Mouse (Mus musculus): ENCODE results near the gene Drc3. TPM values are rescaled to one million over a fixed set of nuclear protein-coding genes. Genes with fewer than 3 reads are reported as not detected.

Drc3 gene
- polyA plus RNA-seq, 1 experiment from 2014 or later: 1.3 TPM

- WGBS: 82% methylated on average over 3 of the region's 3 CpGs
- Histone ChIP-seq H3K36me3 (ENCODE audit: control insufficient read depth, insufficient read depth, low read length) (no peaks in the 10 kb centered on the region), H3K9ac (ENCODE audit: low read depth, low read length) (no peak overlapping the region), H3K27me3 (ENCODE audit: control insufficient read depth, insufficient read depth, low read length) (no peaks in the 10 kb centered on the region), H3K4me3 (ENCODE audit: low read length) (no peak overlapping the region), H3K9me3 (ENCODE audit: control insufficient read depth, low read length) (no peaks in the 10 kb centered on the region), H3K4me1 (ENCODE audit: control insufficient read depth, insufficient read depth, low read length) (peaks cover 12% of the 10 kb centered on the region), H3K27ac (ENCODE audit: low read depth, low read length) (no peak overlapping the region), H3K4me2 (replicated peaks; ENCODE audit: low read depth, low read length) (no peak overlapping the region)
- ATAC-seq (ENCODE audit: low FRiP score, low TSS enrichment): no peak
These were observed 14.1 kb downstream of the Drc3 start for GRCm38 (mm10) chr11:60367256-60367655.

GRCm38 (mm10) chr11:60368909-60369308, 15.8 kb downstream of the Drc3 start:
- WGBS: 80% methylated on average over 4 of the region's 4 CpGs
- Histone ChIP-seq H3K36me3 (ENCODE audit: control insufficient read depth, insufficient read depth, low read length) (no peaks in the 10 kb centered on the region), H3K4me3 (ENCODE audit: low read length) (no peak overlapping the region), H3K4me1 (ENCODE audit: control insufficient read depth, insufficient read depth, low read length) (peaks cover 9% of the 10 kb centered on the region), H3K27me3 (ENCODE audit: control insufficient read depth, insufficient read depth, low read length) (no peaks in the 10 kb centered on the region), H3K27ac (ENCODE audit: low read depth, low read length) (no peak overlapping the region), H3K9ac (ENCODE audit: low read depth, low read length) (no peak overlapping the region; the same call in 1 of the 2 replicates), H3K4me2 (replicated peaks; ENCODE audit: low read depth, low read length) (no peak overlapping the region), H3K9me3 (ENCODE audit: control insufficient read depth, low read length) (no peaks in the 10 kb centered on the region)
- ATAC-seq (ENCODE audit: low FRiP score, low TSS enrichment): no peak

- Histone ChIP-seq H3K4me1 (ENCODE audit: control insufficient read depth, insufficient read depth, low read length) (peaks cover 9% of the 10 kb centered on the region), H3K4me2 (replicated peaks; ENCODE audit: low read depth, low read length) (no peak overlapping the region), H3K27me3 (ENCODE audit: control insufficient read depth, insufficient read depth, low read length) (no peaks in the 10 kb centered on the region), H3K4me3 (ENCODE audit: low read length) (no peak overlapping the region), H3K36me3 (ENCODE audit: control insufficient read depth, insufficient read depth, low read length) (no peaks in the 10 kb centered on the region), H3K27ac (ENCODE audit: low read depth, low read length) (no peak overlapping the region), H3K9me3 (ENCODE audit: control insufficient read depth, low read length) (no peaks in the 10 kb centered on the region), H3K9ac (ENCODE audit: low read depth, low read length) (no peak overlapping the region)
- ATAC-seq (ENCODE audit: low FRiP score, low TSS enrichment): no peak
- 27% methylated on average over 4 of the region's 4 CpGs for WGBS
These were observed 16.3 kb downstream of the Drc3 start for GRCm38 (mm10) chr11:60369448-60369847.

DNA sequence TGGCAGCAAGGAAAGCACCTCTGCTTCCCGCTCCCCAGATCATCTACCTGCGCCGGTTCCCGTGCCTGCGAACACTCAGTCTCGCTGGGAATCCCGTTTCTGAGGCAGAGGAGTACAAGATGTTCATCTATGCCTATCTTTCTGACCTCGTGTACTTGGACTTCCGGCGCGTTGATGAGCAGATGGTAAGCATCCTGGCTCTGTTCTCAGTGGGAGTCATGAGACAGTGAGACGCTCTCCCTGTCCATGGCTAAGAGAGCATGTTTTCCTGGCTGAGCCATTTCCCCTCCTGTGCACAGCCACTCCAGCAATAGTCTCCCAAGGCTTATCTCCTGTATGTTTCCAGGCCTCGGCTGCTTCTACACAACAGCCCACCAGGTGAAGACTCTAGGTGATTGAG, 17.3 kb downstream of the Drc3 start:
- Histone ChIP-seq H3K4me2 (replicated peaks; ENCODE audit: low read depth, low read length) (no peak overlapping the region), H3K36me3 (ENCODE audit: control insufficient read depth, insufficient read depth, low read length) (no peaks in the 10 kb centered on the region), H3K9ac (ENCODE audit: low read depth, low read length) (no peak overlapping the region), H3K27ac (ENCODE audit: low read depth, low read length) (no peak overlapping the region), H3K27me3 (ENCODE audit: control insufficient read depth, insufficient read depth, low read length) (no peaks in the 10 kb centered on the region), H3K9me3 (ENCODE audit: control insufficient read depth, low read length) (no peaks in the 10 kb centered on the region), H3K4me1 (ENCODE audit: control insufficient read depth, insufficient read depth, low read length) (peaks cover 9% of the 10 kb centered on the region), H3K4me3 (ENCODE audit: low read length) (no peak overlapping the region)
- no peak for ATAC-seq (ENCODE audit: low FRiP score, low TSS enrichment)
- 88% methylated on average over 13 of the region's 13 CpGs for WGBS

- Histone ChIP-seq H3K36me3 (ENCODE audit: control insufficient read depth, insufficient read depth, low read length) (no peaks in the 10 kb centered on the region), H3K4me3 (ENCODE audit: low read length) (no peak overlapping the region), H3K4me1 (ENCODE audit: control insufficient read depth, insufficient read depth, low read length) (no peaks in the 10 kb centered on the region), H3K9ac (ENCODE audit: low read depth, low read length) (no peak overlapping the region), H3K9me3 (ENCODE audit: control insufficient read depth, low read length) (no peaks in the 10 kb centered on the region), H3K4me2 (replicated peaks; ENCODE audit: low read depth, low read length) (no peak overlapping the region), H3K27me3 (ENCODE audit: control insufficient read depth, insufficient read depth, low read length) (no peaks in the 10 kb centered on the region), H3K27ac (ENCODE audit: low read depth, low read length) (no peak overlapping the region)
- ATAC-seq (ENCODE audit: low FRiP score, low TSS enrichment): no peak
- WGBS: 82% methylated on average over 6 of the region's 6 CpGs
These were observed 21.4 kb downstream of the Drc3 start for GRCm38 (mm10) chr11:60374481-60374880.

- ATAC-seq (ENCODE audit: low FRiP score, low TSS enrichment): no peak
- Histone ChIP-seq H3K4me3 (ENCODE audit: low read length) (no peak overlapping the region), H3K4me1 (ENCODE audit: control insufficient read depth, insufficient read depth, low read length) (peaks cover 4% of the 10 kb centered on the region; the same call in 1 of the 2 replicates), H3K27ac (ENCODE audit: low read depth, low read length) (no peak overlapping the region), H3K9ac (ENCODE audit: low read depth, low read length) (no peak overlapping the region), H3K36me3 (ENCODE audit: control insufficient read depth, insufficient read depth, low read length) (no peaks in the 10 kb centered on the region), H3K4me2 (replicated peaks; ENCODE audit: low read depth, low read length) (no peak overlapping the region), H3K9me3 (ENCODE audit: control insufficient read depth, low read length) (no peaks in the 10 kb centered on the region), H3K27me3 (ENCODE audit: control insufficient read depth, insufficient read depth, low read length) (no peaks in the 10 kb centered on the region)
- WGBS: 94% methylated on average over 6 of the region's 6 CpGs
These were observed 30.4 kb downstream of the Drc3 start for GRCm38 (mm10) chr11:60383518-60383917.

DNA sequence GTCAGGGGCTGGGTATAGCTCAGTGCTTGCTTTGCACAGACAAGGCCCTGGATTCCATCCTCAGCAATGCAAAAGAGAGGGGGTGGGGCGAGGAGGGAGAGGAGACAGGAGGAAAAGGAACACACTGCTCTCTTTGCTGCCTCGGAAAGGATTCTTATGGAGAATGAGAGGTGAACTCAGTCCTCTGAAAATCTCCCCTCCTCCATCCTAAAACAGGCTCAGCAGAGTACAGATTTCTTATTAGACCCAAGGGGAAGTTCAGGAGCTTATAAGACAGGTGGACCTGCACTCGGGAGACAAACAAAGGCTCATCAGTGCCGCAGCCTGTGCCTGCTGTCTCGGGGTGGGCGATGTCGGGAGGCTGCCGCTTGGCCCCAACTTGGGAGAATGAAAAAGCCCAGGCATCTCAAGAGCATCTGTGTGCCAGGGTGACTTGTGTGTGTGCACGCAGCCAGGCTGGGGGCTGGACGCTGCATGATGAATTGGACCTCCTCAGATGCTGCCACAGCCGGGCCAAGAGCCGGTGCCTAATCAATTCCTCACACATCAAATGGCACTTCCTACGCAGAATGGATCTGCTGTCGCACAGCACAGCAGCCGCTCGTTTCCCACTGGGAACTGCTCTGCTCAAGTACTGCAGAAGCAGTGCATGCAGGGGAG, 31.8 kb downstream of the Drc3 start:
- Histone ChIP-seq H3K27ac (ENCODE audit: low read depth, low read length) (no peak overlapping the region), H3K27me3 (ENCODE audit: control insufficient read depth, insufficient read depth, low read length) (no peaks in the 10 kb centered on the region), H3K9me3 (ENCODE audit: control insufficient read depth, low read length) (no peaks in the 10 kb centered on the region), H3K9ac (ENCODE audit: low read depth, low read length) (no peak overlapping the region), H3K4me2 (replicated peaks; ENCODE audit: low read depth, low read length) (peak overlapping the region; percentile 26; the same call in 1 of the 2 replicates), H3K36me3 (ENCODE audit: control insufficient read depth, insufficient read depth, low read length) (no peaks in the 10 kb centered on the region), H3K4me3 (ENCODE audit: low read length) (no peak overlapping the region), H3K4me1 (ENCODE audit: control insufficient read depth, insufficient read depth, low read length) (peaks cover 4% of the 10 kb centered on the region; the same call in 1 of the 2 replicates)
- ATAC-seq (ENCODE audit: low FRiP score, low TSS enrichment): no peak
- WGBS: 9% methylated on average over 16 of the region's 16 CpGs

- Histone ChIP-seq H3K9me3 (ENCODE audit: control insufficient read depth, low read length) (no peaks in the 10 kb centered on the region), H3K27me3 (ENCODE audit: control insufficient read depth, insufficient read depth, low read length) (no peaks in the 10 kb centered on the region), H3K4me1 (ENCODE audit: control insufficient read depth, insufficient read depth, low read length) (peaks cover 4% of the 10 kb centered on the region; the same call in 1 of the 2 replicates), H3K4me2 (replicated peaks; ENCODE audit: low read depth, low read length) (no peak overlapping the region), H3K36me3 (ENCODE audit: control insufficient read depth, insufficient read depth, low read length) (no peaks in the 10 kb centered on the region), H3K4me3 (ENCODE audit: low read length) (no peak overlapping the region), H3K9ac (ENCODE audit: low read depth, low read length) (no peak overlapping the region), H3K27ac (ENCODE audit: low read depth, low read length) (no peak overlapping the region)
- 86% methylated on average over 5 of the region's 5 CpGs for WGBS
- no peak for ATAC-seq (ENCODE audit: low FRiP score, low TSS enrichment)
These were observed 32.8 kb downstream of the Drc3 start for GRCm38 (mm10) chr11:60385946-60386345.

- no peaks in the 10 kb centered on the region for H3K27me3 ChIP-seq (ENCODE audit: control insufficient read depth, insufficient read depth, low read length)
- ATAC-seq (ENCODE audit: low FRiP score, low TSS enrichment): no peak
- no peaks in the 10 kb centered on the region for H3K36me3 ChIP-seq (ENCODE audit: control insufficient read depth, insufficient read depth, low read length)
- H3K4me1 ChIP-seq (ENCODE audit: control insufficient read depth, insufficient read depth, low read length): peaks cover 4% of the 10 kb centered on the region; the same call in 1 of the 2 replicates
- H3K27ac ChIP-seq (ENCODE audit: low read depth, low read length): no peak overlapping the region
- H3K9me3 ChIP-seq (ENCODE audit: control insufficient read depth, low read length): no peaks in the 10 kb centered on the region
- 89% methylated on average over 2 of the region's 2 CpGs for WGBS
- no peak overlapping the region for H3K9ac ChIP-seq (ENCODE audit: low read depth, low read length)
- H3K4me3 ChIP-seq (ENCODE audit: low read length): no peak overlapping the region
- no peak overlapping the region for H3K4me2 ChIP-seq (replicated peaks; ENCODE audit: low read depth, low read length)
These were observed 34.8 kb downstream of the Drc3 start for GRCm38 (mm10) chr11:60387944-60388343.

Measured in kidney, embryonic 14.5 days (tissue).